Mouse (Mus musculus) embryo, embryonic 10 days (tissue): Measurements from ENCODE around the gene Tmem229b.
"Not testable (repeated sequence)": the region's sequence is repeated elsewhere in the genome, so short reads cannot be mapped to it uniquely, and the experiment has no call there.

Experiments used
- DNase-seq: peaks from one replicate; pipeline ENCODE4 v3.0.0-alpha.2; 2015; ENCODE audit warnings: low spot score

Tmem229b gene

GRCm38 (mm10) chr12:78947661-78948060 lies 59.8 kb downstream of the Tmem229b start:
- DNase-seq, result no peak

GRCm38 (mm10) chr12:78947161-78947560 lies 60.3 kb downstream of the Tmem229b start:
- DNase-seq, result no peak

GRCm38 (mm10) chr12:78942931-78943330 lies 64.5 kb downstream of the Tmem229b start:
- DNase-seq, result no peak

- no peak for DNase-seq
Observed at GRCm38 (mm10) chr12:78940081-78940480, 67.3 kb downstream of the Tmem229b start.

- DNase-seq, result no peak
Observed at GRCm38 (mm10) chr12:78939393-78940037, 67.9 kb downstream of the Tmem229b start.

GRCm38 (mm10) chr12:78936494-78936893 lies 70.9 kb downstream of the Tmem229b start:
- DNase-seq, result no peak

GRCm38 (mm10) chr12:78929900-78930299 lies 77.5 kb downstream of the Tmem229b start:
- DNase-seq, result no peak

- DNase-seq, result no peak
Observed at GRCm38 (mm10) chr12:78927287-78927686, 80.1 kb downstream of the Tmem229b start.

GRCm38 (mm10) chr12:78923539-78924189 lies 83.8 kb downstream of the Tmem229b start:
- no peak for DNase-seq

GRCm38 (mm10) chr12:78922977-78923376 lies 84.5 kb downstream of the Tmem229b start:
- DNase-seq, result not testable (repeated sequence)

- DNase-seq, result no peak
Observed at GRCm38 (mm10) chr12:78922058-78922457, 85.4 kb downstream of the Tmem229b start.

GRCm38 (mm10) chr12:78921421-78921820 lies 86.0 kb downstream of the Tmem229b start:
- no peak for DNase-seq

- DNase-seq, result peak; percentile 94
Observed at GRCm38 (mm10) chr12:78919079-78919712, 88.2 kb downstream of the Tmem229b start.

GRCm38 (mm10) chr12:78918227-78919078 lies 89.0 kb downstream of the Tmem229b start:
- DNase-seq, result peak; percentile 95

GRCm38 (mm10) chr12:78916278-78916677 lies 91.1 kb downstream of the Tmem229b start:
- DNase-seq, result no peak

GRCm38 (mm10) chr12:78915561-78915960 lies 91.9 kb downstream of the Tmem229b start:
- no peak for DNase-seq

GRCm38 (mm10) chr12:78914458-78914857 lies 93.0 kb downstream of the Tmem229b start:
- no peak for DNase-seq
